Mouse (Mus musculus): ENCODE data around the gene Tdrd7.

- no peak for TF ChIP-seq CTCF (IDR thresholded peaks at IDR 0.05; ENCODE audit: low read depth, low read length)
- TF ChIP-seq POLR2A (IDR thresholded peaks at IDR 0.05; ENCODE audit: extremely low read depth, insufficient read depth, low read length): no peak
These were observed 88.4 kb downstream of the Tdrd7 start for GRCm38 (mm10) chr4:46053323-46054107.
